Mouse (Mus musculus) CD4-positive, CD25-positive, alpha-beta regulatory T cell, adult 2 months (primary cell): ENCODE measurements around the gene Dennd5b.
"Not testable (repeated sequence)": the region's sequence is repeated elsewhere in the genome, so short reads cannot be mapped to it uniquely, and the experiment has no call there.

Source experiments
- DNase-seq: peaks from one replicate; pipeline ENCODE4 v3.0.0-alpha.2; 2012; ENCODE audit warnings: low read depth, low spot score

Gene Dennd5b

DNA sequence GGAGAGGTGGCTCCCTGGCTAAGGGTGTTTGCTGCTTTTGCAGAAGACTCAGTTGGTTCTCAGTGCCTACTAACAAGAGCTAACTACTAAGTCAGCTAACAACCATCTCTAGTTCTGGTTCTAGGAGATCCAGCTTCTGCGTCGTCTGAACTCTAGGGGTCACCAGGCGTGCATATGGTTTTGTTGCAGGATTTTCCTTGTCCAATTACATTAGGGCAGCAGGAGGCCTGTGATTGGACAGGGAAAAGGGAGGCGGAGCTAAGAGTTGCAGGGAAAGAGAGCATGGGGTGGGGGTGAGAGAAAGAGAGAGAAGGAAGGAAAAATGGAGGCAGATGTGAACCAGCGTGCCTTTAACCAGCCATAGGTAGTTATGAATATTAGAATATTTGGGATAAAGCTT, 83.0 kb downstream of the Dennd5b start:
- DNase-seq, result no peak

- DNase-seq, result peak; percentile 54
Measured at GRCm38 (mm10) chr6:149010766-149011301, 90.6 kb downstream of the Dennd5b start.

GRCm38 (mm10) chr6:149005009-149005408, 96.5 kb downstream of the Dennd5b start:
- no peak for DNase-seq

- peak; percentile 3 for DNase-seq
Measured at GRCm38 (mm10) chr6:148994327-148994999, 107.0 kb downstream of the Dennd5b start.

- peak; percentile 36 for DNase-seq
Measured at GRCm38 (mm10) chr6:148993117-148994077, 108.1 kb downstream of the Dennd5b start.

- DNase-seq, result no peak
Measured at GRCm38 (mm10) chr6:148992373-148993116, 108.9 kb downstream of the Dennd5b start.

DNA sequence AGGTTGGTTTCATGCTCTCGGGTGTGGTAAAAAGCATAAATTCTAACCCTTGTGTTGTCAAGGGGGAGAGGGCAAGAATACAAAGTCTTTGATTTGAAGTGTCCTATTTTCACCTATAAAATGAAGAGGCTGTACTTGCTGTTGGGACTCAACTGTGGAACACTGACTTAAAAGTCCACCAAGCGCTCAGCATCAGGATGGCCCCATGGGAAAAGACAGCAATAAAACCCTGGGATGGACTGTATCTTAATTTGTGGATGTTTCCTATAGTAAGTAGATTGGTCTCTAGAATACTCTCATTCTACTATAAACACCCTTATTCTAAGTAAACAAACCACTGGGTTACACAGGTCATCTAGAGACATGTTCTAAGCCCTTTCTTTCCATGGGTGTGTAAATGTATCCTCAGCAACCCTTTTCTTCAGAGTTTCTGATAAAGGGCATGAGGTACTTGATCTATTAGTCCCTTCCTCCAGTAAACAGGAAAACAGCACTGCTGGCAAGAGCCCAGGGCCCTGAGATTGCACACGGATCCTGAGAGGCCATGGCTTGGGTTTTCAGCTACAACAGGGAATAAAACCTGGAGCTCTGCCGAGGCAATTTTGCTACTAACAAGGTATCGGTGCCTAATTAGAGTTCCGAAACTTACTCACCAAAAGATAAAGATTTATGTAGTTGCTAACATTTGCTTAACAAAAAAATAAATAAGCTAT, 109.7 kb downstream of the Dennd5b start:
- no peak for DNase-seq

DNA sequence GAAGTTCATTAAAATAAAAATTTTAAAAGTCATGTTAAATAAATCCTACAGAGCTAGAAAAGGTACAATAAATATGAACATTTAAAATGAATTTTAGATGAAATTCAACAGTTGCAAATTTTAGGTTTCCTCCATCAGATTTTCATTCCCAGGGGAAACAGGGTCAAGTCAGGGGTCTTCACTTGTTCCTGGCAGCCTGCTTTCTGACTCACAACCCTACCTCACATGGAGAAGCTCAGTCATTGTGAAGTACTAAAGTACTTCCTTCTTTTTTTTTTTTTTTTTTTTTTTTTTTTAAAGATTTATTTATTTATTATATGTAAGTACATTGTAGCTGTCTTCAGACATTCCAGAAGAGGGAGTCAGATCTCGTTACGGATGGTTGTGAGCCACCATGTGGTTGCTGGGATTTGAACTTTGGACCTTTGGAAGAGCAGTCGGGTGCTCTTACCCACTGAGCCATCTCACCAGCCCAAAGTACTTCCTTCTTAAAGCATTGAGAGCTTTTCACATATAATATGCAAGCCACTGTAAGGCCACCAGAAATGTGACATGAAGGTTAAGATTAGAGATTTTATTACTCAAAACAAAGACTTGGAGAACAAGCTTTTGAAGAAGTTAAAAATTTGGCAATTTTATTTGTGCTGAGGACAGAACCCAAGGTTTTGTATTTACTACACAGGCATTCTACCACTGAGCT, 111.5 kb downstream of the Dennd5b start:
- DNase-seq, result not testable (repeated sequence)

GRCm38 (mm10) chr6:148986003-148986402, 115.5 kb downstream of the Dennd5b start:
- DNase-seq, result no peak

GRCm38 (mm10) chr6:148980495-148980894, 121.0 kb downstream of the Dennd5b start:
- DNase-seq, result no peak

DNA sequence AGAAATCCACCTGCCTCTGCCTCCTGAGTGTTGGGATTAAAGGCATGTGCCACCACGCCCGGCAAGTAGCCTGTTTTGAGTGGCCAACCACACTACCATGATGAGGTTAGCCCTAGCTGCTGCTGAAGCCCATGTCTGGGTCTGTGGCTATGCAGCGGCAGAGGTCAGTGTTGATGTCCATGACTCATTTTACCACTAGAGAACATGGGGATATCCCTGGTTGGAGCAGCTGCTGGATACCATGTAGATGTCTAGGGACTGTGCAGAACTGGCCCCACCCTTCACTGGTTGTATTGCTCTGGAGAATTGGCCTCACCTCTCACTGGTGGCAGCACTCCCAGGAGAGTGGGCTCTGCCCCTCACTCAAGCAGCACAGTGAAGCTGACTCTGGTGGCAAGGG, 126.4 kb downstream of the Dennd5b start:
- no peak for DNase-seq

- DNase-seq, result no peak
Measured at GRCm38 (mm10) chr6:148972891-148973290, 128.6 kb downstream of the Dennd5b start.

DNA sequence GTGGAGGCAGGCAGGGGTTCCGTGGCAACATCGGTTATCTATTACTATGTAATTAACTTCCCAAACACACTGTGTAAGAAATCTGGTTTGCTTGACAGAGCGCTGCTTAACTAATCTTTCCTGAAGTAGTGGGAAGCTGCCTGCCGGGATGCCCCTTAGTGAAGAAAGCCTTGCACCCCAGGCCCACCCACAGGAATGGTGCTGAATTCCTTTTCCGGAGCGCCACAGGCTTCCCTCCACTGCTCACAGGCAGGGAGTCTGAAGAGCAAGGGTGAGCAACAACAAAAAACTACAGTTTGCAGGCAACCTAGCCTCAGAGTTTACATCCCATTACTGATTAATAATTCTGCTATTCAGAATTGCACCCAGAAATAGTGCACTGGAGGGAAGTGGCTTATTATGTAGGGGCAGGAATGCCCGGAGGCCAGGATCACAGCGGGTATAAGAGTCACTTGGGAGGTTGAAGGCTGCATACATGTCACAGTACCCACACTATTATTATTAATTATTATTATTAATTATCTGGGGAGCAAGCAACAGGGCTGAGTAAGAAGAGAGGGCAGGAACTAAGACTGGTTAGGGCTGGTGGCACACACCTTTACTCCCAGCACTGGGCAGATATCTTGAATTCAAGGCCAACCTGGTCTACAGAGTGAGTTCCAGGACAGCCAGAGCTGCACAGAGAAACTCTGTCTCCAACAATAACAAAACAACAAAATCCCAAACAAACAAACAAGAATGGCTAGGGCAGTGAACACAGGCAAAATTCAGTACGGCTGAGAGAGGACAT, 129.2 kb downstream of the Dennd5b start:
- no peak for DNase-seq

DNA sequence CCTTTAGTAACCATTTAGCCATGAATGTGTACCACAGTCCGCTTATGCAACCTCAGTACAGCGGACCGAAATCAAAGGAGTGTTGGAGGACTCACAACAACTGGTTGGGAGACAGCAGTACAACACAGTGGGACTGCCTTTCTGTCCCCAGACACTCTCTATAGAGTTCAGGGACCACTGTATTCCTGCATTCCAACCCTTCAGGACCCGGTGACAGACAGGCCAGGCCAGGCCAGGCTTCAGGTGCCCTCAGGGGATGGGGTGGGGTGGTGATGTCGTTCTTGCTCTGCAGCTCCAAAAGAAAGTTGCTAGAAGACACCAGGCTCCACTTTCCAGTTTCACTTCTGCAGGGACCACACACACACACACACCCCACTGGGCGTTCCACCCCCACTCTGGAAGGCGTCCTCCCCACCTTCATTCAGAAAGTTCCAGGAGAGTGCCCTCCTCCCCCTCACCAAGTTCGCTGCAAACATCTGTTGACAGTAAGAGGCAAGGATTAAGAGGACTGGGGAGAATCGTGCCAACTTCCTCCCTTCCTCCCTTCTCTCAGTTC, 130.0 kb downstream of the Dennd5b start:
- no peak for DNase-seq

GRCm38 (mm10) chr6:148961285-148961684, 140.2 kb downstream of the Dennd5b start:
- no peak for DNase-seq

DNA sequence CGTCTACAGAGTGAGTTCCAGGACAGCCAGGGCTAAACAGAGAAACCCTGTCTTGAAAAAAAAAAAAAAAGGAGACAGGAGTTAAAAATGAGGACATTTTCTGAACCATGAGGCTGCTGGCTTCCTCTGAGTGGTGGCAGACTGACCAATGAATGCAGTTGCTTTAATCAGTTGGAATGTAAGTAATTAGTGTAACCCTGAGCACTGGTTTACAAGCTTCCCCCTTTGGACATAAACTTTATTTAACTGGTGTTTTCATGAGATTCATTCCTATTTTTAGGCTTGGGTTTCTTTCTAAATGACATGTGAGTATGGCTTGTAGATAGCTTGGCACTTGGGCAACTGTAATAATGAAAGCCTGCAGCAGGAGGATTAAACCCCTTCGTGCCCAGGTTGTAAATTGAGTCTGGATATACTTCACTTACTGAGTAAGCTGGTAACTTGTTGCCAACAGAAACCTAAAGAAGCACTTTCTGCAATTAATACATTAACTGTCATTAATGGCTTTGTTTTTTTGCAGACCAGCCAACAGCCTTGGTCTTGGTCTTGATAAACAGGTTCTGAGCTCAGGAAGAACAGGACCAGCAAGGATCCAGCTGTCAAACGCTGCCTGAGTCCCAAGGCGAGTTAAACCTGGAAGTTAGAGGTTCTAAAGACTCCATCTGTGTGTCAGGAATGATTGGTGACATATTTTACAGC, 141.8 kb downstream of the Dennd5b start:
- DNase-seq, result no peak

- DNase-seq, result peak; percentile 26
Measured at GRCm38 (mm10) chr6:148958712-148959111, 142.8 kb downstream of the Dennd5b start.

DNA sequence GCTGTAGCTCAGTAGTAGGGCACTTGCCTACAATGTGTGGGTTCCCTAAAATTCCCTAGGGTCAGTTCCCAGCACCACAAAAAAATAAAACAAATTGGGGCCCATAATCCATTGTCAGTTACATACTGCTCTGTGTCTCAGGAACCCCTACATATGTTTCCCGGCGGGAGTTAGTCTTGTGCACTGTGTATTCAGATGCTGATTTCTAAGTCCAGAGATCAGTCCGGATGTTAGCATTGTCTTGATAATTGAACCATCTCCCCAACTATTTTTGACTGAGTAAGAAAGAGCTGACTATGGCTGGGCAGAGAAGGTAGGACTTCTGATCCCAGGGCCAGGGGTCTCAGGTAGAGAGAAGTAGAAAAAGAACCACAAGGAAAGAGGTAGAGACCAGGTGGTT, 144.4 kb downstream of the Dennd5b start:
- DNase-seq, result no peak
